Mouse (Mus musculus) G1E (cell line): ENCODE results near the gene Pkp3. TPM values are rescaled to one million over a fixed set of nuclear protein-coding genes. Genes with fewer than 3 reads are reported as not detected.
A peak's percentile ranks its signal among the peaks of the same experiment; 100 is the strongest.

Source experiments
- ATAC-seq: 2 replicates; pipeline ENCODE4 v1.8.0; 2016; ENCODE audit warnings: mild to moderate bottlenecking; ENCODE audit not compliant: insufficient number of reproducible peaks, poor library complexity, low FRiP score, severe bottlenecking; ENCODE audit errors: extremely low read depth
- DNase-seq: peaks from one replicate; pipeline ENCODE4 v3.0.0; 2012; ENCODE audit warnings: low spot score
- H3K27me3 ChIP-seq: 2 replicates; pipeline ENCODE4 v1.6.1; 2012; ENCODE audit warnings: mild to moderate bottlenecking, low read length, inconsistent platforms; ENCODE audit not compliant: insufficient read depth
- H3K36me3 ChIP-seq: replicated peaks from 2 replicates; pipeline ENCODE3; 2012; ENCODE audit warnings: mild to moderate bottlenecking, inconsistent platforms
- H3K4me1 ChIP-seq: 2 replicates; pipeline ENCODE4 v1.6.1; 2012; ENCODE audit warnings: low read depth, low read length, inconsistent platforms, mixed read lengths; ENCODE audit not compliant: insufficient read depth
- H3K4me3 ChIP-seq: 2 replicates; pipeline ENCODE4 v1.5.1; 2012; ENCODE audit warnings: low read depth, mild to moderate bottlenecking, inconsistent platforms, low read length, moderate library complexity, mixed read lengths
- H3K9me3 ChIP-seq: replicated peaks from 2 replicates; pipeline ENCODE4 v1.6.1; 2012; ENCODE audit warnings: inconsistent platforms
- CTCF ChIP-seq: IDR thresholded peaks from 2 replicates; pipeline ENCODE4 v1.5.1; 2012; ENCODE audit warnings: low read depth, low read length, inconsistent platforms, mixed read lengths
- GATA1 ChIP-seq: IDR thresholded peaks from 2 replicates; pipeline ENCODE4 v1.6.1; 2012; ENCODE audit warnings: borderline replicate concordance, low read length, inconsistent platforms, mixed read lengths
- GATA2 ChIP-seq: IDR thresholded peaks from 2 replicates; pipeline ENCODE4 v1.6.1; 2012; ENCODE audit warnings: low read depth, low read length, inconsistent platforms, borderline replicate concordance
- POLR2AphosphoS5 ChIP-seq: IDR thresholded peaks from 2 replicates; pipeline ENCODE4 v1.6.1; 2012; ENCODE audit warnings: low read depth, low read length, inconsistent platforms; ENCODE audit not compliant: insufficient replicate concordance
- TAL1 ChIP-seq: conservative IDR thresholded peaks from 2 replicates; pipeline ENCODE4 v1.6.1; 2012; ENCODE audit warnings: low read depth, low read length, inconsistent platforms, mixed read lengths
- polyA plus RNA-seq: library from polyadenylated mRNA; stranded (reverse); fragments of >175 nt; gene quantifications from 2 replicates; pipeline ENCODE4 v1.2.3, GENCODE M21; 2012
- total RNA-seq, 2 experiments: library from RNA; stranded (forward) in 1 of 2; stranded (reverse) in 1 of 2; fragments of 200-1000 nt in 1 of 2; fragments of >200 nt in 1 of 2; fragmentation: Nextera tagmentation in 1 of 2; gene quantifications; 2 replicates each; pipeline ENCODE4 v1.2.3; 2014 to 2017

Gene Pkp3
- total and polyA plus RNA-seq, 3 experiments = not detected

GRCm38 (mm10) chr7:141131904-141132755 is 54.1 kb downstream of the Pkp3 start:
- TF ChIP-seq POLR2AphosphoS5 = no peak
- TF ChIP-seq GATA2 = no peak
- TF ChIP-seq GATA1 = no peak
- TF ChIP-seq TAL1 = peak; percentile 22
- no peak for TF ChIP-seq CTCF
- Histone ChIP-seq H3K4me1 (peaks cover 34% of the 10 kb centered on the region), H3K9me3 (no peaks in the 10 kb centered on the region), H3K27me3 (no peaks in the 10 kb centered on the region), H3K36me3 (peaks cover 42% of the 10 kb centered on the region), H3K4me3 (peak overlapping the region; percentile 83)
- DNase-seq (no peak), ATAC-seq (no peak)

Other genes with a start within 250 kb of the Pkp3 start
Only the 20 nearest of the 34 such genes appear.
- gene Cox8b, start 177.8 kb upstream of the Pkp3 start, total RNA-seq (2014; fragmentation: Nextera tagmentation) = not detected in 2 replicates
- not detected in 2 replicates for gene Cox8b, start 177.8 kb upstream of the Pkp3 start, total RNA-seq (2017)
- gene Cox8b, start 177.8 kb upstream of the Pkp3 start, polyA plus RNA-seq = not detected in 2 replicates
- gene Nlrp6, start 157.3 kb upstream of the Pkp3 start, total RNA-seq (2014; fragmentation: Nextera tagmentation) = not detected in 2 replicates
- 0.11 and 0.12 TPM in 2 replicates for gene Nlrp6, start 157.3 kb upstream of the Pkp3 start, total RNA-seq (2017)
- gene Nlrp6, start 157.3 kb upstream of the Pkp3 start, polyA plus RNA-seq = 0.07 and 0.08 TPM in 2 replicates
- 7.5 and 8.1 TPM in 2 replicates for gene Pgghg, start 136.8 kb upstream of the Pkp3 start, total RNA-seq (2014; fragmentation: Nextera tagmentation)
- gene Pgghg, start 136.8 kb upstream of the Pkp3 start, total RNA-seq (2017) = 9.0 and 10.0 TPM in 2 replicates
- gene Pgghg, start 136.8 kb upstream of the Pkp3 start, polyA plus RNA-seq = 5.6 and 6.7 TPM in 2 replicates
- 1.6 TPM in 1 of 2 replicates, not detected in the other for gene Ifitm5, start 127.9 kb upstream of the Pkp3 start, total RNA-seq (2014; fragmentation: Nextera tagmentation)
- gene Ifitm5, start 127.9 kb upstream of the Pkp3 start, total RNA-seq (2017) = 0.35 and 1.2 TPM in 2 replicates
- 0.16 and 0.32 TPM in 2 replicates for gene Ifitm5, start 127.9 kb upstream of the Pkp3 start, polyA plus RNA-seq
- not detected in 2 replicates for gene Gm45717, start 122.3 kb upstream of the Pkp3 start, total RNA-seq (2014; fragmentation: Nextera tagmentation)
- not detected in 2 replicates for gene Gm45717, start 122.3 kb upstream of the Pkp3 start, total RNA-seq (2017)
- not detected in 2 replicates for gene Gm45717, start 122.3 kb upstream of the Pkp3 start, polyA plus RNA-seq
- 239 and 256 TPM in 2 replicates for gene Ifitm2, start 122.2 kb upstream of the Pkp3 start, total RNA-seq (2014; fragmentation: Nextera tagmentation)
- gene Ifitm2, start 122.2 kb upstream of the Pkp3 start, total RNA-seq (2017) = 205 and 220 TPM in 2 replicates
- gene Ifitm2, start 122.2 kb upstream of the Pkp3 start, polyA plus RNA-seq = 129 and 161 TPM in 2 replicates
- gene Ifitm1, start 111.0 kb upstream of the Pkp3 start, total RNA-seq (2014; fragmentation: Nextera tagmentation) = 2.9 and 5.5 TPM in 2 replicates
- 1.5 and 2.1 TPM in 2 replicates for gene Ifitm1, start 111.0 kb upstream of the Pkp3 start, total RNA-seq (2017)
- gene Ifitm1, start 111.0 kb upstream of the Pkp3 start, polyA plus RNA-seq = not detected in 2 replicates
- gene Ifitm3, start 67.4 kb upstream of the Pkp3 start, total RNA-seq (2014; fragmentation: Nextera tagmentation) = not detected in 2 replicates
- gene Ifitm3, start 67.4 kb upstream of the Pkp3 start, total RNA-seq (2017) = not detected in 2 replicates
- gene Ifitm3, start 67.4 kb upstream of the Pkp3 start, polyA plus RNA-seq = not detected in 2 replicates
- not detected in 2 replicates for gene Ifitm6, start 60.3 kb upstream of the Pkp3 start, total RNA-seq (2014; fragmentation: Nextera tagmentation)
- not detected in 2 replicates for gene Ifitm6, start 60.3 kb upstream of the Pkp3 start, total RNA-seq (2017)
- gene Ifitm6, start 60.3 kb upstream of the Pkp3 start, polyA plus RNA-seq = not detected in 2 replicates
- gene Gm17387, start 49.1 kb upstream of the Pkp3 start, total RNA-seq (2014; fragmentation: Nextera tagmentation) = not detected in 2 replicates
- not detected in 2 replicates for gene Gm17387, start 49.1 kb upstream of the Pkp3 start, total RNA-seq (2017)
- not detected in 2 replicates for gene Gm17387, start 49.1 kb upstream of the Pkp3 start, polyA plus RNA-seq
- not detected in 2 replicates for gene B4galnt4, start 17.1 kb upstream of the Pkp3 start, total RNA-seq (2014; fragmentation: Nextera tagmentation)
- gene B4galnt4, start 17.1 kb upstream of the Pkp3 start, total RNA-seq (2017) = 0.06 TPM in 1 of 2 replicates, not detected in the other
- gene B4galnt4, start 17.1 kb upstream of the Pkp3 start, polyA plus RNA-seq = not detected in 2 replicates
- gene Sigirr, start 22.4 kb downstream of the Pkp3 start, total RNA-seq (2014; fragmentation: Nextera tagmentation) = 2.9 and 6.7 TPM in 2 replicates
- 6.1 and 8.6 TPM in 2 replicates for gene Sigirr, start 22.4 kb downstream of the Pkp3 start, total RNA-seq (2017)
- gene Sigirr, start 22.4 kb downstream of the Pkp3 start, polyA plus RNA-seq = 6.2 and 6.9 TPM in 2 replicates
- 0.23 TPM in 1 of 2 replicates, not detected in the other for gene Ano9, start 39.6 kb downstream of the Pkp3 start, total RNA-seq (2014; fragmentation: Nextera tagmentation)
- gene Ano9, start 39.6 kb downstream of the Pkp3 start, total RNA-seq (2017) = 0.06 and 1.7 TPM in 2 replicates
- gene Ano9, start 39.6 kb downstream of the Pkp3 start, polyA plus RNA-seq = not detected in 2 replicates
- gene Ptdss2, start 44.2 kb downstream of the Pkp3 start, total RNA-seq (2014; fragmentation: Nextera tagmentation) = 10.2 and 43.3 TPM in 2 replicates
- 3.9 and 4.5 TPM in 2 replicates for gene Ptdss2, start 44.2 kb downstream of the Pkp3 start, total RNA-seq (2017)
- 29.4 and 45.3 TPM in 2 replicates for gene Ptdss2, start 44.2 kb downstream of the Pkp3 start, polyA plus RNA-seq
- gene Rnh1, start 94.6 kb downstream of the Pkp3 start, total RNA-seq (2014; fragmentation: Nextera tagmentation) = 14.7 and 16.3 TPM in 2 replicates
- 40.6 and 51.8 TPM in 2 replicates for gene Rnh1, start 94.6 kb downstream of the Pkp3 start, total RNA-seq (2017)
- gene Rnh1, start 94.6 kb downstream of the Pkp3 start, polyA plus RNA-seq = 3.0 and 12.6 TPM in 2 replicates
- 30.3 and 32.7 TPM in 2 replicates for gene Hras, start 115.8 kb downstream of the Pkp3 start, total RNA-seq (2014; fragmentation: Nextera tagmentation)
- gene Hras, start 115.8 kb downstream of the Pkp3 start, total RNA-seq (2017) = 29.3 and 31.5 TPM in 2 replicates
- gene Hras, start 115.8 kb downstream of the Pkp3 start, polyA plus RNA-seq = 31.1 and 38.9 TPM in 2 replicates
- gene Lrrc56, start 115.9 kb downstream of the Pkp3 start, total RNA-seq (2014; fragmentation: Nextera tagmentation) = 2.3 and 2.8 TPM in 2 replicates
- gene Lrrc56, start 115.9 kb downstream of the Pkp3 start, total RNA-seq (2017) = 1.3 and 2.7 TPM in 2 replicates
- 3.3 and 4.0 TPM in 2 replicates for gene Lrrc56, start 115.9 kb downstream of the Pkp3 start, polyA plus RNA-seq
- 1.6 and 2.2 TPM in 2 replicates for gene Lmntd2, start 135.9 kb downstream of the Pkp3 start, total RNA-seq (2014; fragmentation: Nextera tagmentation)
- gene Lmntd2, start 135.9 kb downstream of the Pkp3 start, total RNA-seq (2017) = 0.52 and 0.93 TPM in 2 replicates
- 0.42 and 0.49 TPM in 2 replicates for gene Lmntd2, start 135.9 kb downstream of the Pkp3 start, polyA plus RNA-seq
- 15.6 and 51.8 TPM in 2 replicates for gene Rassf7, start 137.6 kb downstream of the Pkp3 start, total RNA-seq (2014; fragmentation: Nextera tagmentation)
- 4.9 and 8.9 TPM in 2 replicates for gene Rassf7, start 137.6 kb downstream of the Pkp3 start, total RNA-seq (2017)
- 14.1 and 16.8 TPM in 2 replicates for gene Rassf7, start 137.6 kb downstream of the Pkp3 start, polyA plus RNA-seq
- 73.1 and 77.4 TPM in 2 replicates for gene Phrf1, start 150.6 kb downstream of the Pkp3 start, total RNA-seq (2014; fragmentation: Nextera tagmentation)
- gene Phrf1, start 150.6 kb downstream of the Pkp3 start, total RNA-seq (2017) = 45.1 and 61.4 TPM in 2 replicates
- 159 and 173 TPM in 2 replicates for gene Phrf1, start 150.6 kb downstream of the Pkp3 start, polyA plus RNA-seq